Mouse (Mus musculus): ENCODE data around the gene Slc9a2. TPM values are rescaled to one million over a fixed set of nuclear protein-coding genes. Genes with fewer than 3 reads are reported as not detected.

The Slc9a2 gene
- polyA plus RNA-seq, 1 experiment from 2014 or later, result not detected

DNA sequence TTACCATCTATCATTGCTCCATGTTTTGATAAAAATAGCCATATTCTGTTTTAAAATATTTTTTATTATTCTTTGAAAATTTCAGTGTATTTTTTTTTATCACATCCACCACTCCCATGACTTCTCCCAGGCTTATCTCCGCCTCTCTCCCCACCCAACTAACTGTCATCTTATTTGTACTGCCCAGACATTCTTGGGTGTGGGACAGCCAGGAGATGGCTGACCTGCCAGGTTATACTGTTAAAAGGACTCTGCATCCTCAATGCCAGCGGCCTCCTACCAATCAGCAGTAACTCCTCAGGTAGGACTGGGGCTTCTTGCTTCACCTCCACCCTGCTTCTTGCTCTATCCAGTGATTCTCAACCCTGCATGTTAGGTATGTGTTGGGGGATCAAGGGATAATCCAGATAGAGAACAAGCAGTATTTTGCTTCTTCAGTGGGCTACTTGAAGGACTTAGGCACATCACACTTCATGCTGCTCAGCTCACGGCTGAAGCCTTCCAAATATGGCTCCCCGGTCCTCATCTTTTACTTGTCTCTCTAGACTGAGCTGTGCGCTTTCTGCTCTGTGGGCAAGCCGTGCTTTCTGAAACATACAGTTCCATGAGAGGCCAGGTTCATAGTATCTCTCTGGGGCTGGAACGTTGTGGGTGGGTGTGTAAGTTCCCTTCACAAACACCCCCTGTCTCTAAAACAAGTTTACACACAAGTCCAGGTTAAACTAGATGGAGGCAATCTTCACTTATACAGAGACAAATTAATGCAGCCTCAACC lies 91.0 kb downstream of the Slc9a2 start:
- no peaks in the 10 kb centered on the region for H3K9me3 ChIP-seq (ENCODE audit: low read depth, low read length)
- no peaks in the 10 kb centered on the region for H3K36me3 ChIP-seq (ENCODE audit: insufficient read depth)
- WGBS, result 85% methylated on average over 7 of the region's 7 CpGs
- no peak overlapping the region for H3K4me3 ChIP-seq (ENCODE audit: low read depth, low read length)
- DNase-seq, result no peak
- H3K9ac ChIP-seq, result no peak overlapping the region
- no peaks in the 10 kb centered on the region for H3K4me1 ChIP-seq (ENCODE audit: insufficient read depth)
- ATAC-seq (ENCODE audit: insufficient read depth), result no peak
- H3K27me3 ChIP-seq (ENCODE audit: insufficient read depth, low read length), result no peaks in the 10 kb centered on the region
- TF ChIP-seq CTCF (IDR thresholded peaks at IDR 0.05; ENCODE audit: low read depth), result no peak
- no peak overlapping the region for H3K27ac ChIP-seq (ENCODE audit: low read depth)
- H3K4me2 ChIP-seq, result no peak overlapping the region

DNA sequence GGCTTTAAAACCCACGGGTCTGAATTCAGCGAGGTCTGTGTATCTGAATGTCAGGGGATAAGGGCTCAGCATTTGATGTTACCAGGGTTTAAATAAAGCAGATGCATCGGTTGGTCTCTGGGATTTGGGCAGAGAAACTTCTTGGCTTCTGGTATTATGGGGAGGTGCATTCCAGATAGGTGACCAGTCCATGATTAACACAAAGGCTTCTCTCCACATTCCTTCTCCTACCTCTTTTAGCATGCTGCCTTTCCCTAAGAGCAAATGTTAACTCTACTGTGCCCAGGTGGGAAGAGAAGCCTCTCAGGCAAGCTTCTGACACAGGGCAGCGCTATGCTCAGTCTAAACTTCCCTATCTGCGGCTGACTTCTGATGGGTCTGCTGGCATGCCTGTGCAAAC lies 92.9 kb downstream of the Slc9a2 start:
- TF ChIP-seq CTCF (IDR thresholded peaks at IDR 0.05; ENCODE audit: low read depth), result no peak
- Histone ChIP-seq H3K27me3 (ENCODE audit: insufficient read depth, low read length) (no peaks in the 10 kb centered on the region), H3K36me3 (ENCODE audit: insufficient read depth) (no peaks in the 10 kb centered on the region), H3K9me3 (ENCODE audit: low read depth, low read length) (no peaks in the 10 kb centered on the region), H3K4me3 (ENCODE audit: low read depth, low read length) (no peak overlapping the region), H3K9ac (no peak overlapping the region), H3K4me2 (no peak overlapping the region), H3K4me1 (ENCODE audit: insufficient read depth) (no peaks in the 10 kb centered on the region), H3K27ac (ENCODE audit: low read depth) (no peak overlapping the region)
- DNase-seq, result no peak
- no peak for ATAC-seq (ENCODE audit: insufficient read depth)
- 84% methylated on average over 5 of the region's 5 CpGs for WGBS

DNA sequence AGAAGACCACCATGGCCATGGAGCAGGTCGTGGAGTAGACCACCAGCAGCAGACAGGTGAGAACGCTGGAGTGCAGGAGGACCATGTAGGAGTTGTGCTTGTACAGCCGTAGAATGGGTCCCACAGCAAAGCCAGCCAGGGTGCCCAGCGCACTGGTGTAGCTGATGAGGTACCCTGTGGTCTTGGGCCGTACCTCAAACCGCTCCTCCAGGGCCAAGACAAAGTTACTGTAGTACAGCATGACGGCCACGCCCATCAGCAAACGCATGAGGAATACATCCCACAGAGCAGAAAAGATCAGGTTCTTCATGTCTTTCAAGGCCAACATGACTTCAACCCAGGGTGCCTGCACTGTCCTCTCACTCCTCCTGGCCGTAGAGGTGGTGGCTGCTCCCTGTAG lies 93.7 kb downstream of the Slc9a2 start:
- ATAC-seq (ENCODE audit: insufficient read depth), result no peak
- Histone ChIP-seq H3K27me3 (ENCODE audit: insufficient read depth, low read length) (no peaks in the 10 kb centered on the region), H3K27ac (ENCODE audit: low read depth) (no peak overlapping the region), H3K9ac (no peak overlapping the region), H3K36me3 (ENCODE audit: insufficient read depth) (no peaks in the 10 kb centered on the region), H3K4me1 (ENCODE audit: insufficient read depth) (no peaks in the 10 kb centered on the region), H3K4me3 (ENCODE audit: low read depth, low read length) (no peak overlapping the region), H3K4me2 (no peak overlapping the region), H3K9me3 (ENCODE audit: low read depth, low read length) (peaks cover 4% of the 10 kb centered on the region; the same call in 1 of the 2 replicates)
- 88% methylated on average over 10 of the region's 10 CpGs for WGBS
- no peak for TF ChIP-seq CTCF (IDR thresholded peaks at IDR 0.05; ENCODE audit: low read depth)
- no peak for DNase-seq

DNA sequence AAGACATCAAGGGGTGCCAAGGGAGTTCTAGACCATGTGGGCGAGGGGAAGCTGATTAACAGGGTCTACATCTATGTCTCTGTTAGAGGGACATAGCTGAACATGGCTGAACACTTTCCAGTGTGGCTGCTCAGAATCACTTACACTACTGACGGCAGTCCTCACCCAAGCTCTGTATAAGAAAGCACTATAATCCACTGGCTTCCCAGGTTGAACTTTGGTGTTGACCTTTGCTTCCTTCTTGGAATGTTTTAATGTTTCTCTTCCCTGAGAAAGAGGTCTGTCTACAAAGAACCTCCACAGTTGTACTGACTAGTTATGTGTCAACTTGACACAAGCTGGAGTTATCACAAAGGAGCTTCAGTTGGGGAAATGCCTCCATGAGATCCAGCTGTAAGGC lies 95.7 kb downstream of the Slc9a2 start:
- peaks cover 7% of the 10 kb centered on the region; the same call in 1 of the 2 replicates for H3K9me3 ChIP-seq (ENCODE audit: low read depth, low read length)
- no peak overlapping the region for H3K4me2 ChIP-seq
- no peak for TF ChIP-seq CTCF (IDR thresholded peaks at IDR 0.05; ENCODE audit: low read depth)
- no peaks in the 10 kb centered on the region for H3K27me3 ChIP-seq (ENCODE audit: insufficient read depth, low read length)
- H3K9ac ChIP-seq, result no peak overlapping the region
- no peak for DNase-seq
- WGBS, result 69% methylated on average over 2 of the region's 2 CpGs
- no peak overlapping the region for H3K27ac ChIP-seq (ENCODE audit: low read depth)
- H3K4me3 ChIP-seq (ENCODE audit: low read depth, low read length), result no peak overlapping the region
- no peak for ATAC-seq (ENCODE audit: insufficient read depth)
- no peaks in the 10 kb centered on the region for H3K4me1 ChIP-seq (ENCODE audit: insufficient read depth)
- H3K36me3 ChIP-seq (ENCODE audit: insufficient read depth), result 0 out of 2 replicates have a peak, but pooled peaks cover 7% of the 10 kb centered on the region

DNA sequence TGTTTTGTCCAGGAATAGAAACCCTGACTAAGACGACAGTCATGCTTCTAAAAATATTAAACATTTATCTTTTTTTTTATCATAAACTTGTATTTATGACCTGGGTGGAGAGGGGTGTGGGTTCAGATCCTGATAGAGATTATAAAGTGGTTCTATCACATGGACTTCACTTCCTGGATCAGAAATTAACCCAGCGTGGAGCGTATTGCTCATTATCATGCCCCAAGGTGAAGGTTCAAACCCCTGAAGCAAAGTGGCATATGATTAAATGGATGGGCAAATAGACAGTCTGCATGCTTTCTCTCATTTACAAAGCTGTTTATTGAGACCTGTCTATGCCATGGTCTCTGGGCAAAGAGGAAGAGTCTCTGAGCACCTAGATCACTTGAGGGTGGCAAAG lies 96.4 kb downstream of the Slc9a2 start:
- DNase-seq (no peak), ATAC-seq (ENCODE audit: insufficient read depth) (no peak)
- no peak overlapping the region for H3K9ac ChIP-seq
- 0 out of 2 replicates have a peak, but pooled peaks cover 7% of the 10 kb centered on the region for H3K36me3 ChIP-seq (ENCODE audit: insufficient read depth)
- peaks cover 7% of the 10 kb centered on the region; the same call in 1 of the 2 replicates for H3K9me3 ChIP-seq (ENCODE audit: low read depth, low read length)
- no peak overlapping the region for H3K4me3 ChIP-seq (ENCODE audit: low read depth, low read length)
- WGBS, result 81% methylated on average over 3 of the region's 3 CpGs
- no peak for TF ChIP-seq CTCF (IDR thresholded peaks at IDR 0.05; ENCODE audit: low read depth)
- no peaks in the 10 kb centered on the region for H3K27me3 ChIP-seq (ENCODE audit: insufficient read depth, low read length)
- H3K27ac ChIP-seq (ENCODE audit: low read depth), result no peak overlapping the region
- no peak overlapping the region for H3K4me2 ChIP-seq
- no peaks in the 10 kb centered on the region for H3K4me1 ChIP-seq (ENCODE audit: insufficient read depth)

DNA sequence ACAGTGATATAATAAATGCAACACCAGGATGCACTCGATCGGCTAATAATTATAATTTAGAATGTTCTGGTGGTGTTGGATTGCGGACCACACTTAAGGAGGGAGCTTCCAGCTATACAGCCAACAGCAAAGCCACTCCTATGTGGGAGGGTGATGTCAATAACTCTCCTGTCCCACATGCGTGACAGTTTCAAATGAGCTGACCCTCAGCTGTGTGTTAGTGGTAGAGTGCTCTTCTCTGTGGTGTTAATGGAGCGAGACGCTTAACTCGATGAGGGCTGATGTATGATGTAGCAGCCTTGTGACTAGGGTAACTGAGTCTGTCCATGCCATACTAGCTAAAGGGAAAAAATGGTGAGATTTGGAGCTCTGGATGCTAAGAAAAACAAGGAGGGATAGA lies 103.1 kb downstream of the Slc9a2 start:
- Histone ChIP-seq H3K9me3 (ENCODE audit: low read depth, low read length) (peaks cover 7% of the 10 kb centered on the region; the same call in 1 of the 2 replicates), H3K9ac (no peak overlapping the region), H3K27me3 (ENCODE audit: insufficient read depth, low read length) (no peaks in the 10 kb centered on the region), H3K4me1 (ENCODE audit: insufficient read depth) (no peaks in the 10 kb centered on the region), H3K4me2 (no peak overlapping the region), H3K27ac (ENCODE audit: low read depth) (no peak overlapping the region), H3K4me3 (ENCODE audit: low read depth, low read length) (no peak overlapping the region), H3K36me3 (ENCODE audit: insufficient read depth) (0 out of 2 replicates have a peak, but pooled peaks cover 7% of the 10 kb centered on the region)
- no peak for TF ChIP-seq CTCF (IDR thresholded peaks at IDR 0.05; ENCODE audit: low read depth)
- ATAC-seq (ENCODE audit: insufficient read depth), result no peak
- DNase-seq, result no peak
- WGBS, result 92% methylated on average over 7 of the region's 7 CpGs

DNA sequence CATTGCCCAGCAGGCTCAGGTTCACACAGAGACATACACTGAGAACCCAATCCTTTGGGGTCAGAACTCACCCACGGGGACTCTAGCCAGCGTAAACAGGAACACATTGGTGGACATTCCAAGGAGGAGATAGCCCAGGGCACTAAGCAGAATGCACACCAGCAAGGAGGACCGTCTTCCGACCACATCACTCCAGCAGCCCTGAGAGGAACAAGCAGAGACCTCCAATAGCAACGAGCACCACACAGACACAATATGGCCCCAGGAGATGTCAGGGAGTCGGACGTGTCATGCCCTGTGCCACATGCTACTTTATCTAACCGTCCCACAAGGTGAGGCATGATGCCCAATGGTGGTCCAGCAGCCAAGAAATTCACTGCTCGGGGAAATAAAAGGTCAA lies 103.9 kb downstream of the Slc9a2 start:
- Histone ChIP-seq H3K27ac (ENCODE audit: low read depth) (no peak overlapping the region), H3K4me2 (no peak overlapping the region), H3K9ac (no peak overlapping the region), H3K9me3 (ENCODE audit: low read depth, low read length) (peaks cover under 1% of the 10 kb centered on the region; the same call in 1 of the 2 replicates), H3K36me3 (ENCODE audit: insufficient read depth) (0 out of 2 replicates have a peak, but pooled peaks cover 7% of the 10 kb centered on the region), H3K27me3 (ENCODE audit: insufficient read depth, low read length) (no peaks in the 10 kb centered on the region), H3K4me3 (ENCODE audit: low read depth, low read length) (no peak overlapping the region), H3K4me1 (ENCODE audit: insufficient read depth) (no peaks in the 10 kb centered on the region)
- DNase-seq (no peak), ATAC-seq (ENCODE audit: insufficient read depth) (no peak)
- TF ChIP-seq CTCF (IDR thresholded peaks at IDR 0.05; ENCODE audit: low read depth), result no peak
- 84% methylated on average over 9 of the region's 9 CpGs for WGBS
